Mouse (Mus musculus): ENCODE results near the gene Kansl1l.

DNA sequence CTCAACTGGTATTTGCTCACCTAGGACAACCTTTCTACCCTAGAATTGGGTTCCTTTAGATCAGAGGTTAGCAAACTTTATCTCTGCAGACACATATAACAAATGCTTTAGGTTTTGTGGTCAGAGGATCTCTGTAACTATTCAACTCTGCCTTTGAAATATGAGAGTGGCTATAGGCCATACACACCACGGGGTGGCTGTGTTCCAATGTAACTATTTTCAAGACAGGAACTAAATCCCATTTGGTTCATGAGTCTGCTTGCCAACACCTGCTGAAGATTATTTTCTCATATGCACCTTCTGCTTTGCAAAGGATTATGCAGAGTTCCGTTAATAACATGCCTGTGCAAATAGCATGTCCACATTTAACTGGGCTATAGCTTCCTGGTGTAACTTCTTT is 35.1 kb downstream of the Kansl1l start:
- TF ChIP-seq CTCF (IDR thresholded peaks at IDR 0.05; ENCODE audit: low read depth, low read length) (no peak), POLR2A (IDR thresholded peaks at IDR 0.05; ENCODE audit: borderline replicate concordance, low read depth, low read length) (no peak)

Data from bone marrow macrophage, adult 2 months (primary cell).